Mouse (Mus musculus): ENCODE data around the gene Ccdc88b. TPM values are rescaled to one million over a fixed set of nuclear protein-coding genes. Genes with fewer than 3 reads are reported as not detected.

Gene Ccdc88b
- polyA plus RNA-seq, 1 experiment, result 0.27 TPM

- Histone ChIP-seq H3K79me2 (ENCODE audit: control insufficient read depth, insufficient read depth) (no peaks in the 10 kb centered on the region), H3K27me3 (ENCODE audit: control insufficient read depth, insufficient read depth, insufficient read length) (no peaks in the 10 kb centered on the region), H3K36me3 (ENCODE audit: control insufficient read depth, insufficient read depth) (no peaks in the 10 kb centered on the region), H3K79me3 (ENCODE audit: low read depth) (no peaks in the 10 kb centered on the region), H3ac (ENCODE audit: control insufficient read depth, insufficient read length, low read depth) (no peak overlapping the region), H3K4me3 (ENCODE audit: insufficient read depth, poor library complexity, severe bottlenecking) (no peak overlapping the region)
- TF ChIP-seq MAX (IDR thresholded peaks at IDR 0.05) (no peak), MYOD1 (IDR thresholded peaks at IDR 0.05; ENCODE audit: control insufficient read depth, insufficient read length, low read depth) (no peak), FOSL1 (IDR thresholded peaks at IDR 0.05; ENCODE audit: insufficient read depth, low read length, poor library complexity, severe bottlenecking) (no peak), USF1 (IDR thresholded peaks at IDR 0.05; ENCODE audit: low read depth) (no peak), CTCF (IDR thresholded peaks at IDR 0.05; ENCODE audit: control insufficient read depth, insufficient read depth, insufficient read length) (no peak)
Measured at GRCm38 (mm10) chr19:6851497-6851896, 6.5 kb downstream of the Ccdc88b start.

- Histone ChIP-seq H3K79me3 (ENCODE audit: low read depth) (no peaks in the 10 kb centered on the region), H3K36me3 (ENCODE audit: control insufficient read depth, insufficient read depth) (no peaks in the 10 kb centered on the region), H3K27me3 (ENCODE audit: control insufficient read depth, insufficient read depth, insufficient read length) (no peaks in the 10 kb centered on the region), H3K79me2 (ENCODE audit: control insufficient read depth, insufficient read depth) (no peaks in the 10 kb centered on the region), H3K4me3 (ENCODE audit: insufficient read depth, poor library complexity, severe bottlenecking) (no peak overlapping the region), H3ac (ENCODE audit: control insufficient read depth, insufficient read length, low read depth) (no peak overlapping the region)
- TF ChIP-seq CTCF (IDR thresholded peaks at IDR 0.05; ENCODE audit: control insufficient read depth, insufficient read depth, insufficient read length) (no peak), FOSL1 (IDR thresholded peaks at IDR 0.05; ENCODE audit: insufficient read depth, low read length, poor library complexity, severe bottlenecking) (no peak), MYOD1 (IDR thresholded peaks at IDR 0.05; ENCODE audit: control insufficient read depth, insufficient read length, low read depth) (no peak), MAX (IDR thresholded peaks at IDR 0.05) (no peak), MYOG (IDR thresholded peaks at IDR 0.05; ENCODE audit: control insufficient read depth, extremely low read depth, insufficient read length) (no peak), CEBPB (IDR thresholded peaks at IDR 0.05; ENCODE audit: low read depth) (no peak), USF1 (IDR thresholded peaks at IDR 0.05; ENCODE audit: low read depth) (no peak)
Measured at GRCm38 (mm10) chr19:6849506-6850068, 8.4 kb downstream of the Ccdc88b start.

- Histone ChIP-seq H3K36me3 (ENCODE audit: control insufficient read depth, insufficient read depth) (no peaks in the 10 kb centered on the region), H3K79me2 (ENCODE audit: control insufficient read depth, insufficient read depth) (no peaks in the 10 kb centered on the region), H3K4me3 (ENCODE audit: insufficient read depth, poor library complexity, severe bottlenecking) (no peak overlapping the region), H3K79me3 (ENCODE audit: low read depth) (no peaks in the 10 kb centered on the region), H3ac (ENCODE audit: control insufficient read depth, insufficient read length, low read depth) (no peak overlapping the region), H3K27me3 (ENCODE audit: control insufficient read depth, insufficient read depth, insufficient read length) (no peaks in the 10 kb centered on the region)
- TF ChIP-seq MYOG (IDR thresholded peaks at IDR 0.05; ENCODE audit: control insufficient read depth, extremely low read depth, insufficient read length) (no peak), MYOD1 (IDR thresholded peaks at IDR 0.05; ENCODE audit: control insufficient read depth, insufficient read length, low read depth) (no peak), USF1 (IDR thresholded peaks at IDR 0.05; ENCODE audit: low read depth) (no peak), FOSL1 (IDR thresholded peaks at IDR 0.05; ENCODE audit: insufficient read depth, low read length, poor library complexity, severe bottlenecking) (no peak), MAX (IDR thresholded peaks at IDR 0.05) (no peak), CTCF (IDR thresholded peaks at IDR 0.05; ENCODE audit: control insufficient read depth, insufficient read depth, insufficient read length) (no peak), CEBPB (IDR thresholded peaks at IDR 0.05; ENCODE audit: low read depth) (no peak)
Measured at GRCm38 (mm10) chr19:6847841-6848517, 10.0 kb downstream of the Ccdc88b start.

GRCm38 (mm10) chr19:6846050-6846449, 12.0 kb downstream of the Ccdc88b start:
- Histone ChIP-seq H3K79me3 (ENCODE audit: low read depth) (no peaks in the 10 kb centered on the region), H3K27me3 (ENCODE audit: control insufficient read depth, insufficient read depth, insufficient read length) (no peaks in the 10 kb centered on the region), H3K79me2 (ENCODE audit: control insufficient read depth, insufficient read depth) (no peaks in the 10 kb centered on the region)

GRCm38 (mm10) chr19:6842353-6842752, 15.7 kb downstream of the Ccdc88b start:
- H3K27me3 ChIP-seq (ENCODE audit: control insufficient read depth, insufficient read depth, insufficient read length), result no peaks in the 10 kb centered on the region
- H3K79me2 ChIP-seq (ENCODE audit: control insufficient read depth, insufficient read depth), result peaks cover 34% of the 10 kb centered on the region
- TF ChIP-seq MAX (IDR thresholded peaks at IDR 0.05) (peak; percentile 57), MYOG (IDR thresholded peaks at IDR 0.05; ENCODE audit: control insufficient read depth, extremely low read depth, insufficient read length) (no peak), MYOD1 (IDR thresholded peaks at IDR 0.05; ENCODE audit: control insufficient read depth, insufficient read length, low read depth) (peak; percentile 7)

More at GRCm38 (mm10) chr19:6846050-6846449, 12.0 kb downstream of the Ccdc88b start:
- TF ChIP-seq USF1 (IDR thresholded peaks at IDR 0.05; ENCODE audit: low read depth) (no peak), MAX (IDR thresholded peaks at IDR 0.05) (no peak), FOSL1 (IDR thresholded peaks at IDR 0.05; ENCODE audit: insufficient read depth, low read length, poor library complexity, severe bottlenecking) (no peak)
- no peaks in the 10 kb centered on the region for H3K36me3 ChIP-seq (ENCODE audit: control insufficient read depth, insufficient read depth)
- no peak overlapping the region for H3K4me3 ChIP-seq (ENCODE audit: insufficient read depth, poor library complexity, severe bottlenecking)
- no peak overlapping the region for H3ac ChIP-seq (ENCODE audit: control insufficient read depth, insufficient read length, low read depth)

GRCm38 (mm10) chr19:6841292-6841597, 16.8 kb downstream of the Ccdc88b start:
- Histone ChIP-seq H3K4me3 (ENCODE audit: insufficient read depth, poor library complexity, severe bottlenecking) (peak overlapping the region; percentile 93), H3K36me3 (ENCODE audit: control insufficient read depth, insufficient read depth) (peaks cover 32% of the 10 kb centered on the region), H3ac (ENCODE audit: control insufficient read depth, insufficient read length, low read depth) (peak overlapping the region; percentile 52), H3K79me2 (ENCODE audit: control insufficient read depth, insufficient read depth) (peaks cover 42% of the 10 kb centered on the region), H3K27me3 (ENCODE audit: control insufficient read depth, insufficient read depth, insufficient read length) (no peaks in the 10 kb centered on the region), H3K79me3 (ENCODE audit: low read depth) (peaks cover 11% of the 10 kb centered on the region)
- TF ChIP-seq MYOD1 (IDR thresholded peaks at IDR 0.05; ENCODE audit: control insufficient read depth, insufficient read length, low read depth) (no peak), MAX (IDR thresholded peaks at IDR 0.05) (no peak), CTCF (IDR thresholded peaks at IDR 0.05; ENCODE audit: control insufficient read depth, insufficient read depth, insufficient read length) (no peak), USF1 (IDR thresholded peaks at IDR 0.05; ENCODE audit: low read depth) (no peak), CEBPB (IDR thresholded peaks at IDR 0.05; ENCODE audit: low read depth) (peak; percentile 88), MYOG (IDR thresholded peaks at IDR 0.05; ENCODE audit: control insufficient read depth, extremely low read depth, insufficient read length) (no peak)

More at GRCm38 (mm10) chr19:6842353-6842752, 15.7 kb downstream of the Ccdc88b start:
- H3K36me3 ChIP-seq (ENCODE audit: control insufficient read depth, insufficient read depth), result peaks cover 21% of the 10 kb centered on the region
- no peak overlapping the region for H3K4me3 ChIP-seq (ENCODE audit: insufficient read depth, poor library complexity, severe bottlenecking)
- no peak overlapping the region for H3ac ChIP-seq (ENCODE audit: control insufficient read depth, insufficient read length, low read depth)
- peaks cover 9% of the 10 kb centered on the region for H3K79me3 ChIP-seq (ENCODE audit: low read depth)
